Mouse (Mus musculus) c-Kit-negative CD71-positive TER-119-positive erythroid progenitor cells, embryonic 14.5 days (primary cell): ENCODE results near the gene Heatr4.

ENCODE experiments used
- DNase-seq: peaks from one replicate; pipeline ENCODE4 v3.0.0-alpha.2; 2013; ENCODE audit warnings: low read depth, low spot score

Heatr4 gene

DNA sequence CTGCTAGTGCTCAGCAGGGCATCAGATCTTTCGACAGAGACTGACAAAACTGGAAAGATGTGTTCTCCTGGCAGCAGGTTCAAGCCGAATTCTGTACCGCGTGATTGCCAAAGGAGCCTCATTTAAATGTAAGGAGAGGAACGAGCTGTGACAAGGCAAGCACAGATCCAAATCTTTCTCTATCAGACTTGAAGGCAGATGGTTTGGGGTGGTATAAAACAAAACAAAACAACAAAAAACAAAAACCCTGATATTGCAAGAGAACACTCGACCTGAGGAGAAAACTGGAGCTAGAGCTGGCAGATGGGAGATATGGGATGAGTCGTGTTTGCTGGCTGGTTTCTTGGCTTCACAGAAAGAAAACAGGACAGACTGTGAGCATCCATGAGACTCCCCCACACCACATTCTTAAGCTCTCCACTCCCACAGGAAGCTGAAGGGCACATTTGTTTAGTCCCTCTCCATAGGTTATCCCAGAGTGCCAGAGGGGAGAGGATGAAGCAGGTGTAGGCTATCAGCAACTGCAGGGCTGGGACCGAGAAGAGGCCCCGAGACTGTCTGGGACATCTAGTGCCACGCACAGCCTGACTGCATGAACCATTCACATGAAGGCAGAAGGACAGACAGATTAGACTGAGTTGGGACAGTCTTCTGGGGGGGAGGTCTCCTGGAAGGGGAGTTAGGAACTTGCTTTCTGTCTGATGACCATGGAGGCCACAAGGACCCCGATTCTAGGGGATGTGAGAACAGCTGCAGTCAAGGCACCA, 13.9 kb upstream of the Heatr4 start:
- DNase-seq: no peak

DNA sequence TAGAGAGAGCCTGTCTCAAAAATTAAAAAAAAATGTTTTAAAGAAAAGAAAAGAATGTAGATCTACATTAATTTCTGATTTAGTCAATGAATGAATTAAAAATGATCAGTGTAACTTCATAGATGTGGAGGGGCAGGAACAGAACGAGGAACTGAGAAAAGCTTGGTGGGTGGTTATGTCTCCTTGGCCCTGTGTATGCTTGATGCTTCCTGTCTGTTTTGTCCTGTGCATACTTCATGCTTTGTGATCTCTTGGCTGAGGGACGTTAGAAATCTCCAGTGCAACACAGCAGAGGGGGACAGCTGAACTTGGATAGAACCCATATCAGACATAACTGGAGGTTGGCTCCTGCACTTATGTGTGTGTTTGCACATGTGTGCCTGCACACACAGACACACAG, 12.6 kb upstream of the Heatr4 start:
- DNase-seq: no peak

DNA sequence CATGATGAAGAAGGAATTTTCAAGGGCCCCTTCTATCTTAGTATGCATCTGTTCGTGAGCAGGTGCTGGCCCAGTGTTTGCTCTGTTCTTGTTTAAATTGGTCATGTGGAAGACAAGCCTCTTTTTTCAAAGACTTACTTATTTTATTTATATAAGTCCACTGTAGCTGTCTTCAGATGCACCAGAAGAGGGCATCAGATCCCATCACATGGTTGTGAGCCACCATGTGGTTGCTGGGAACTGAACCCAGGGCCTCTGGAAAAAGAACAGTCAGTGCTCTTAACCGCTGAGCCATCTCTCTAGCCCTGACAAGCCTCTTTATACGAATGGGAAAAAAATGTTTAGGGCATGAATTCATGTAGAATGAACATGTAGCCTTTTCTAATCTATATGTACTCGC, 4.7 kb upstream of the Heatr4 start:
- no peak for DNase-seq

DNA sequence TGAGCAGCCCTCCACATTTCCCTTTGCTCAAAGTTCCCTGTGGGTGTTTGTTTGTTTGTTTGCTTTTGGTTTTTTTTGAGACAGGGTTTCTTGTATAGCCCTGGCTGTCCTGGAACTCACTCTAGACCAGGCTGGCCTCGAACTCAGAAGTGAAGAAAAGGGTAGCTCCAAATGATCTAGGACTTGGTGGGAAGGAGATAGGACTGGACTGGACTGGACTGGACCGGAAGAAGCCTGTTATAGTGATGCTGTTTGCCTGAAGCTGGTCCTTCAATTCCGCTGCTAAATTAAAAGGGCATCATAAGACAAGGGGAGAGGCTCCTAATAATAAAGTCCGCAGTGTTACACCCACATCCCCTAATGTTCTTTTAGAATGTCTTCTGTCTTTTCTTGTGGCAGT, 3.8 kb upstream of the Heatr4 start:
- DNase-seq: no peak

DNA sequence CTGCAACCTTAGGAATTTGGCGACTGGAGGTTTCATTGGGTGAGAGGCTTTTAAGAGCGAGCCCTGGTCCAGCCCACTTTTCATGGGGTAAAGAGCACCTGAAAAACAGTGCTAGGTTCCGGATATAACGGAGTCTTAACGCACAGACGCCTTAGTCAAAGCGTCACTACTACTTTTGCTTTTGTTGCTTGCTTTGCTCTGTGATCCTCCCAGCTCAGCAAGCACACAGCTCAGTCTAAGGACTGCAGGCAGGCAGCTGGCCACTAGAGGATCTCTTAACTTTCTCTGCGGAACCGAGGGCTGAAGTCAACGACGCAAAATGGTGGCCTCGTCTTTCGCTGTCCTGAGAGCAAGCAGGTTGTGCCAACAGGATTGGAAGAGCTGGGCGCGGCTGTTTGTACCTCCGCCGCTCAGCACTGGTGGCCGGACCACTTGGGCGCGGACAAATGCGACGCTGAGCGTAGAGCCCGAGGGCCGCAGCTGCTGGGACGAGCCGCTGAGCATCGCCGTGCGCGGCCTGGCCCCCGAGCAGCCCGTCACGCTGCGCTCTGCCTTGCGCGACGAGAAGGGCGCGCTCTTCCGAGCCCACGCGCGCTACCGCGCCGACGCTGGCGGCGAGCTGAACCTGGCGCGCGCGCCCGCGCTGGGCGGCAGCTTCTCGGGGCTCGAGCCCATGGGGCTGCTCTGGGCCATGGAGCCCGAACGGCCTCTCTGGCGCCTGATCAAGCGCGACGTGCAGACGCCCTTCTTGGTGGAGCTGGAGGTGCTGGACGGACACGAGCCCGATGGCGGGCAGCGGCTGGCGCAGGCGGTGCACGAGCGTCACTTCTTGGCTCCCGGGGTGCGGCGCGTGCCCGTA, 3.2 kb upstream of the Heatr4 start, which contains the start of gene Acot2:
TSS of gene Acot2 (plus strand) at position 279 of the 859 bp plus-strand sequence.
- no peak for DNase-seq

DNA sequence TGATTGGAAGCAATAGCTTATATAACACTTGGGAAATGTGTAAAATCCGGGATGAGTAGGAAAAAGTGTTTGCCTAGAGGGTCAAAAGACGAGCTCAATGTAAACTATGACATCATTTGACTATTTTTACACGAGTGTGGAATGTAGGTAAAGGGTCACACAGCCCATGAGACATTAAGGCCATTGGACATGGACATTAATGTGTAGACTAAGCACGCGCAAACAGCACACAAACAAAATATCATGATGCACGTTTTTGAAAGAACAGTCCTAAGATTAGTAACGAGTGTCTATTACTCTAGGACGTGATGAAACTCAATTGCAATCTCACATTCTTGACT, 2.6 kb upstream of the Heatr4 start:
- no peak for DNase-seq

DNA sequence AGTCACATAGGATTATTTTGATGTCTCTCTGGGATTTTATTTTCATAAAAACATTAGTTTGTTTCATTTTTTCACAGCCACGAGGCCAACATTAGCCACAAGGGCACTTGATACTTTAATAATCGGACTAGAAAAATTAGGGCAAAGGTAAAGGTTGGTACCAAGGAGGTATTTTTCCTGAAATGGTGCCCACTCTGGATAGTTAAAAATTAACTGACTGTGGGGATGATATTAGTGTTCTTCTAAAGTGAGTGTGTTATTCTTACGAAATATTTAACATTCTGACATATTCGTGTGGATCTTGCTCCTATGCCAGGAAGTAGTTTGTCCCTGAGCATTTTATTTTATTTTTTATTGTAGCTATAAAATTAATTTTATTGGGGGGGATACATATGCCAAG, 3.0 kb downstream of the Heatr4 start:
- no peak for DNase-seq

DNA sequence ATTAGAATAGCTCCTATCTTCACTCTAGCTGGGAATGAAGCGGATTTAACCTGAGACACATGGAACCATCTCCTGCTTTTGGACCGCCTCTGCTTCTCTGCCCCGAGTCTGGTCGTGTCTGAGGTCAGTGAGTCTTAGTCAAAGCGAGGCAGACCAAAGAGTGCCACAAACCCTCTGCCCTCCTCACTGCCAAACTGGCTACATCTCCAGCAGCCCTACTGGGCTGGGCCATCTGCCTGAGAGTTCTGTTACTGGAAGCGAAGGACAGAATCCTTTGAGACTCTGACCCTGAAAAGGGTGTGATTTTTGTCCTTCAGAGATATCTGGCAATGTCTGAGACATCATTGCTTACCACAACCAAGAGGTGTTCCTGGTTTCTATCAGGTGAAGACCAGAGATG, 5.8 kb downstream of the Heatr4 start:
- no peak for DNase-seq

DNA sequence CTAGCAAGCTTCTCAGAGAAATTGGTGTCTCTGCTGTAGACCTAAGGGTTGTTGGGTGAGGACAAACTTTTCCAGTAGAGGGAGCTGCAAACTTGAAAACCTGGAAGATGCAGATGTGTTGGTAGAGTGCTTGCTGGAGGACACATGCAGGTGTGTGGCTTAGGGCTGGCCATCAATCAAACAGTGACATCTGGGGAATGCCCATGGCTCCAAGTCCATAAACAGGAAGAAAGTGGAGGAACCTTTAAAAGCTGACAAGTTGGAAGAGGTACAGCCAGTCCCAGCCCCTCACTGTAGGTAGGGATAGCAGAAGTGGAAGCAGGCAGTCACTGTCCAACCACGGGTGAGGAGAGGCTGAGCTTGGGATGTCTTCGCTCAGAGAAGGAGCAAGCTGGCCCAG, 12.5 kb downstream of the Heatr4 start:
- no peak for DNase-seq

DNA sequence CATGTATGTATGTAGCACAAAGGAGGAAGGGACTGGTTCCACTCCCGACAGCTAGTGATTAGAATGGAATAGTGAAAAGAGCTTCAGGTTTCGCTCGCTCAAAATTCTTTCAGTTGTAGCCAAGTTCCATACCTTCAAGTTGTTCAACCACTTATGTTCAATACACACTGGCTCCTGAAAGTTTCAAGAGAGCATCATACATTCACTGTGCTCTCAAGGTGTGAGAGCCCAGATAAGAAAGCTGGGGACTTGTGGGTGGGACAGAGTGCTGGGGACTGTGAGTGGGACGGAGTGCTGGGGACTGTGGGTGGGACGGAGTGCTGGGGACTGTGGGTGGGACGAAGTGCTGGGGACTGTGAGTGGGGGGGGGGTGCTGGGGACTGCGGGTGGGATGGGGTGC, 19.4 kb downstream of the Heatr4 start:
- no peak for DNase-seq

DNA sequence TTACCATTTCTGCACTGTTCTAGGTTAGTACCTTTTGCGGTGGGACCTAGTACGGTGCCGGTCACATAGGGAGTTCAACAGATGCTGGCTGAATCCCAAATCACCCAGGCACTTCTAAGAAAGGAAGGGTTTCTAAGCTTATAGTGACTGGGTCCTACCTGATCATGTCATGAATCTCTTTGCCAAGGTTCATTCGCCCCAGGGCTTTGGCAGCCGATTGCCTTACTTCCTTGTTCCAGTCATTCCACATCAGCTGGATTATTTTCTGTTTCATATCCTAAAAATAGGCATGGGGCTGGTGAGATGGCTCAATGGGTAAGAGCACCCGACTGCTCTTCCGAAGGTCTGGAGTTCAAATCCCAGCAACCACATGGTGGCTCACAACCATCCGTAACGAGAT, 26.4 kb downstream of the Heatr4 start:
- no peak for DNase-seq

DNA sequence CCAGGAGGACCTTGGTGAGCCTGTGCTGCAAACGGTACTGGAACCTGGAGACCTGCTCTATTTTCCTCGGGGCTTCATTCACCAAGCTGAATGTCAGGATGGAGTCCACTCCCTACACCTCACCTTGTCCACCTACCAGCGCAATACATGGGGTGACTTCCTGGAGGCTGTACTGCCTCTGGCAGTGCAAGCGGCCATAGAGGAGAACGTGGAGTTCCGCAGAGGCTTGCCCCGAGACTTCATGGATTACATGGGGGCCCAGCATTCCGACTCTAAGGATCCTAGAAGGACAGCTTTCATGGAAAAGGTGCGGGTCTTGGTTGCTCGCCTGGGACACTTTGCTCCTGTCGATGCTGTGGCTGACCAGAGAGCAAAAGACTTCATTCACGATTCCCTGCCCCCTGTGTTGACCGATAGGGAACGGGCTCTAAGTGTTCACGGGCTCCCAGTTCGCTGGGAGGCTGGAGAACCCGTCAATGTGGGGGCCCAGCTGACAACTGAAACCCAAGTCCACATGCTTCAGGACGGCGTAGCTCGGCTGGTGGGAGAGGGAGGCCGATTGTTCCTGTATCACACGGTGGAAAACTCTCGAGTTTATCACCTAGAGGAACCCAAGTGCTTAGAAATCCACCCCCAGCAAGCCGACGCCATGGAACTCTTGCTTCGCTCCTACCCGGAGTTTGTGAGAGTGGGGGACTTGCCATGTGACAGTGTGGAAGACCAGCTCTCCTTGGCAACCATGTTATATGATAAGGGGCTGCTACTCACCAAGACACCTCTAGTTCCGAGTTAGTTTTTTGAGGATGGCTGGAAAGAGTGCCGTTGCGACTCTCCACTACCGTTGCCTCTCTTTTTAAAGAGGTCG, 32.7 kb downstream of the Heatr4 start:
- no peak for DNase-seq

DNA sequence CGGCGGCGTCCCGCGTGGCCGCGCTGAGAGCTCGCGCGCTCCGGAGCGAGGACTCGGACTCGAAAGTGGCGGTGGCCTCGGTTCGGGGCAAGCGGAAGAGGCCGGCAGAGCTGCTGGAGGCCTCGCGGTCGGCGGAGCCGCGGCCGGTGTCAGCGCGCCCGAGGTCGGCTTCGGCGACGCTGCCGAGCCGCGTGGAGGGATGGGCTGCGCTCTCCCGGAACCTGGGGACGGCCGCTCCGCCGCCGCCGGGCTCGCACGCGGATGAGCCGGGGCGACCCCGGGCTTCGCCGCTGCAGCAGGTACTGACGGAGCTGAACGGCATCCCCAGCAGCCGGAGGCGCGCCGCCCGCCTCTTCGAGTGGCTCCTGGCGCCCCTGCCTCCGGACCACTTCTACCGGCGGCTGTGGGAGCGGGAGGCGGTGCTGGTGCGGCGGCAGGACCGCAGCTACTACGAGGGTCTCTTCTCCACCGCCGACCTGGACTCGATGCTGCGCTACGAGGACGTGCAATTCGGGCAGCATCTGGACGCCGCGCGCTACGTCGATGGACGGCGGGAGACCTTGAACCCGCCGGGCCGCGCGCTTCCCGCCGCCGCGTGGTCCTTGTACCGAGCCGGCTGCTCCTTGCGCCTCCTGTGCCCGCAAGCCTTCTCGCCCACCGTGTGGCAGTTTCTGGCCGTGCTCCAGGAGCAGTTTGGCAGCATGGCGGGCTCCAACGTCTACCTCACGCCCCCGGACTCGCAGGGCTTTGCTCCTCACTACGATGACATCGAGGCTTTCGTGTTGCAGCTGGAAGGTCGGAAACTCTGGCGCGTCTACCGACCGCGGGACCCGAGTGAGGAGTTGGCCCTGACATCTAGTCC, 33.6 kb downstream of the Heatr4 start:
- DNase-seq: no peak

DNA sequence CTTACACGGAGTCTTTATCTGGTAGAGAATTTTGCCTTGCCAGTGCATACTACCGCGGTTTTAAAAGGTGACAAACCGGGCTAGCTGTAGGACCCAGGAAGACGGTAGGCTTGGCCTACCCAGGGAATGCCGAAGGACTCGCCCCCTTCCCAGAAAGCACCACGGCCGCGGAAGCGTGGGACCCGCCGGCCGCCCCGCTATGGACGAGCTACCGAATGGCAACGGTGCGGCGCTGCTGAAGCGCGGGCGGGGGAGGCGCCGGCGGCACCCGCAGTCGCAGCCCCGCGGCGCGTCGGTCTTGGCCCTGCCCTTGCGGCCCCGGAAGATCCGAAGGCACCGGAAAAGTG, 34.2 kb downstream of the Heatr4 start, which contains the start of gene Riox1:
TSS of gene Riox1 (plus strand) at position 116 of the 347 bp plus-strand sequence.
- DNase-seq: no peak

DNA sequence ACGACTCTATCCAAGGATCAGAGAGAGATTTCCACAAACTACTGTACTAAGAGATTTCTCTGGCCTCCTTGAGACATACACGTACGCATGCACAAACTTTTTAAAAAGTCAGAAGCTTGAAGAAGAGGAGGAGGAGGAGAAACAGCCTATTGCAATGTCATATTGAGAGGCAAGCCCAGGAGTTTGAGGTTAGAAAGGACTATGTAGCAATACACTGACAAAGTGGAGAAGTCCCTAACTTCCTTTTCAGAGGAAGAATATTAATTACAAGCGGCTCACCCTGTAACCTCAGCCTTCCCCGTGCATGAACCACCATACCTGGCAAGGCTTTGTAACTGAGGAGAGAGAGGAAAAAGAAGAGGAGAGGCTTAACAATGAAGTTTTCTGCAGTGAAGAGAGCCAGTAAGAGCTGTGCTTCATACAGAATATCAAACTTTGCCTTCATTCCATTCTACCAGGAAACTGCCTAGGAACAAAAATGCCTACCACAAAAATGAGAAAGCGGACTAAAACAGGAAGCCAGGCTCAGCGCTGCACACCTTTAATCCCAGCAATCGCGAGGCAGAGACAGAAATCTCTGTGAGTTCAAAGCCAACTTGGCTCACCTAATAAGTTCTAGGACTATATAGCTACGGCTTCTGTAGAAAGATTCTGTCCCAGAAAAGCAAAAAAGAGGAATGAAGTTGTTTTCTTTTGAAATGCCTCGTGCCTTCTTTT, 34.7 kb downstream of the Heatr4 start:
- no peak for DNase-seq

DNA sequence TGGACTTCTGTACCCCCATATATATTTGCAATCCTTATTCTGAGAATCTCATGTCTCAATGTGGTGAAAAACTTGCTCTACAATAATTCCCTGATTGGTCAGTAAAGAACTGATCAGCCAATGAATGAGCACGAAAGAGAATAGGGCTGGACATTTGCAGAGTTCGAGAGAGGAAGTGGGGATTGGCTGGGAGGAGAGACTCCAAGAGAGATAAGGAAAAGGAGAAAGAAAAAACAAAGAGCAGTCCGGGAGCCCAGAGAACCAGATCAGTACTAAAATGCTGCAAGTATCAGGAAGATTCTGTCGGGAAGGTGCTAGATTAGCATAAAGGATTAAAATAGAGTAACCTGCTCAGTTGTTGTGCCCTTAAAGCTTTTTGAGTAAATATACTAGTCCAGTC, 35.6 kb downstream of the Heatr4 start:
- DNase-seq: no peak

DNA sequence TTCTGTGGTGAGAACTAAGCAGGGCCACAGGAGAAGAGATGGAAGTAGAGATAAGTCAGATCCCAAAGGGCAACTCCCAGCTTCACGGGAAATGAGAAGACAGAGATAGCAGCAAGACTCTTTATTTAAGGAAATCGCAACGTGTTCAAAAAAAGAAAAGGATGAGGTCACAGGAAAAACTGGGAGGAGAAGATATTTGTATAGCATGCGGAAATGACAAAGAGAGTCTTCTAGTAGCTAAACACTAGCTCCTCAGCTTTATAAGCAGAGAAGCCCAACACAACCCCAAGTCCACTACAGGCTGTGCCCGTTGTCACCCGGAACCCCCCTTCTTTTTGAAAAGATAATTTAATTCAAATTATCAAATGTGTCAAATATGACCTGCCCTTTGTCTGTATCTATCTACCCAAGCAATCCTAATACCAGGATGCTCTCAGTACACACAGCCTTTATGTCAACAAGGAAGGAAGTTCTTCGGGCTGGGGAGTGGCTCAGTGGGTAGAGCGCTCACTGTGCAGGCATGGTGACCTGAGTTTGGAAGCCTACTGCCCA, 37.3 kb downstream of the Heatr4 start:
- DNase-seq: no peak

DNA sequence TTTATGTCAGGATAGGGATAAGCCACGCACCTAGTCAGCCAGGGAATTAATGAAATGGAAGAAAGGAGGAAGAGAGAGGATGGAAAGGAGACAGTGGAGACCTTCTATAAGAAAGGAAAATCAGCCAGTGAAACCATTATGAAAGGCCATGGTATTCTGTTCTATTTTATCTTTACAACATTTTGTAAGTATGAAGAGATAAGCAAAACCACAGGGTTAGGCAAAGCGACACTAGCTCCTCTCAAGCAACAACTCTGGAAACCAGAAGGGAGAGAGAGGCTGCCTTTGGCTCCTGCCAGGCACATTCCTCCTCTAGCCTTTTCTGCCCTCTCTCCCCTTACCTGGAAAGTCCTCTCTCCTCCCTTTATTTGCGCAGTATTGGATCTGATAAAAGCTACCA, 42.7 kb downstream of the Heatr4 start:
- no peak for DNase-seq

DNA sequence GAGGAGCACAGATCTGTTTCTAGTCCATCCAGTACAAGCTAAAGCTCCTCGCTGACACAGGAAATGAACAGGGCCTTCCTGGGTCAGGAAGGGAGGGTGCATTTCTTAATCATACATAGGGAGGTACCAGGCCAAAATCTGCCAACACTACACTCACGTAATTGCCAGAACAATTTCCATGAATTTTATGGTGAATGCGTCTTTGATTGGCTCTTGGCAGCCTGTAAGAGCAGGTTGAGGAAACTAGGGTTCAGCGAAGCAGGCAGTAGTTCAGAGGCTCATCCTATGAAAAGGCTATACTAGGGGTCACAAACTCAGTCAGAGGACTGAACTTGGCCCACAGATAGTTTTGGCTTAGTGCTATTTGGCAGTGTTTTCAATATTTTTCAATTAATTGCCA, 44.6 kb downstream of the Heatr4 start:
- no peak for DNase-seq

DNA sequence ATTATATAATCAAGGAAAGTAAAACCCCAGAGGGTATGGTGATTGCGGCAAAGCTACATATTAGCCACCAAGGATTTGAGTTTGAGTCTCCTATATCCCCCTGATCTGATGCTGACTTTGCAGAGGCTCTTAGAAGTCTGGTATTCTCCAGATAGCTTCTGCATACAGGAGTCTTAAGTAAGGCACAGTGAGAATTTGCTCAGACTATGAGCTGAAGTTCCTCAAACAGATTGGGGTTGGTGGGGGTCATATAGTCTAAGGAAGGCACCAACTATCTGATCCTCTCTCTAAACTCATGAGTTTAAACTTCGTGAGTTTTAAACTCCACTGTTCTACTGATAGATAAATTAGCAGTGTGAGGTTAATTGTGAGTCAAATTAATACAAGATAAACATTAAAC, 45.3 kb downstream of the Heatr4 start:
- DNase-seq: no peak
